Mouse (Mus musculus) layer of hippocampus, adult 11-12 months (tissue): ENCODE results near the gene Klhl36.

Experiments used
- DNase-seq: peaks from one replicate; pipeline ENCODE4 v3.0.0; 2022; ENCODE audit warnings: low spot score

Klhl36 gene

DNA sequence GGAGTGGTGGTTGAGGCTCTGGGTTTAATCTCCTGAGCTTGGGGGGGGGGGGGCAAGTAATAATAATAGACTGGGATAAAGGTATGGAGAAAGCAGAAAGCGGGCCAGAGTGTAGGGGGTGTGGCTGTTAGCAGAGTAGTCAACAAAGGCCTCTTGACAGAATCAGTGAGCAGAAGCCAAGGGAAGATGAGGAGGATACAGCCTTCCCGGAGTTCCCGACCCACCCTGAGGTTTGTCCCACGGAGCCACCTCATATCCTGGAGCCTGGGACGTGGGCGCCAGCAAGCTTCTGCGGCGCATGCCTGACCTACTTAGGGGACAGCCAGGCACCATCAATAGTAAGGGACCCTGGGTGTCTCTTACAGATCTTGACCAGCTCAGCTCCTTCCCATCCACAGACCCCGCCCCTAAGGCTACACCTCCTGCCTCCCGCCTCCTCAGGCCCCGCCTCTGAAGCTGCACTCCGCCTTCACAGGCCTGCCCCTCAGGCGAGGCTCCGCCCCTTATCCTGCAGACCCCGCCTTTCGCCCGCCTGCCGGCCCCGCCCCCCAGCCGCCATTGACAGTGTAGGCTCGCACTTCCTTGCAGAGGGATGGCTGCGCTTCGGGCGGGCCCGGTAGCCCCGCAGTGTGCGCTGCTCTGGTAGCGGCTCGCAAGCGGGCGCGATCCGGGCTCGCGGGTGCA lies at the start of gene Klhl36:
Gene Klhl36, plus strand, starts transcription at position 561 of the 684 bp plus-strand sequence.
- DNase-seq, result peak; percentile 96

DNA sequence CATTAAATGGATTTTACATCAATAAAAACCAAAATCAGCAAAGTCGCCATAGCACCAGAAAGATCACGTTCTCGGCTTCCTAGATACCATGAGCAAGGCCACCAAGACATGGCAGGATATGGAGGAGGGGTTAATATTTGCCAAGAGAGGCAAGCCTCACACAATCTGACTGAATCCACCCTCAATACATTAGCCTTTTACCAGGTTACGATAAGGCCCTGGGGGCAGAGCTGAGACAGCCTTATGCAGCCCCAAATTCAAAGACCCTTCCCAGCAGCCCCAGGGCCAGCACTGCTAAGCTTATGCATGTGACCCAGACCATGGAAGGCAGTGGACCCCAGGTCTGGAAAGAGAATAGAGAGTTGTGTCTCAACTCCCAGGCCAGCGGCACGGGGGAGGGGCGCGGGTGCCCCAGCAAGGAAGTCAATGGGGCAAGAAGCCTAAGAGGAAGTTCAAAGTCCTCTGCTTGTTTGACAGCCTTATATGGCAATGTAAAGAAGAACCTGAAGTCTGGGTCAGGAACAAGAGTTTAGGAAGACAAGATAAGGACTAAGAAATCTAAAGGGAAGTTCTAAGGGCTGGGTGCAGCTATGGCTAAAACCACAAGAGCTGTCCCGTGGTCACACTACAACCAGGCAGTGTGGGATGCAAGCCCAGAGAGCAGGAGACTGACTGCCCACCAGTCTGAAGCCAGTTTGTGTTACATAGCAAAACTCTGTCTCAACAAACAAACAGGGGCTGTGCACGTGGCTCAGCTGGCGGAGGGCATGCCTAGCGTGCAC lies 49.2 kb upstream of the Klhl36 start:
- DNase-seq, result peak; percentile 70

DNA sequence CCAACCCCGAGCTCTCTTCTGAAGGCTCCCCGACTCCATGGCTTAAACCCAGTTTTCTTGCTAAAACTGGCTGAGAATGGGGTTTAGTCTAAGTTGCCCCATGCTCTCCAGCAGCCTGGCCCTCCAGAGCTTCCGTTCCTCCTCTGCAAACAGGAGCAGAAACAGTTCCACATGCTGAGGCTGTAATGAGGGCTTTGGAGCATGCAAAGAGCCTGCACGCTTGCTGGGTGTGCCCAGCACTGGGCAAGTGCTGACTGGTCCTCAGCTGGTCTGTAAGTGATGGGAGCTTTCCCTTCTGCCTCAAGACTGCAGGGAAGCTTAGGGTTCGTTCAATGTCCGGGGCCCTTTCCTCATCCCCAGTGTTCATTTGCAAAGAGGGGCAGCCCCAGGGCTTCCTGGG lies 45.8 kb upstream of the Klhl36 start:
- DNase-seq, result no peak

DNA sequence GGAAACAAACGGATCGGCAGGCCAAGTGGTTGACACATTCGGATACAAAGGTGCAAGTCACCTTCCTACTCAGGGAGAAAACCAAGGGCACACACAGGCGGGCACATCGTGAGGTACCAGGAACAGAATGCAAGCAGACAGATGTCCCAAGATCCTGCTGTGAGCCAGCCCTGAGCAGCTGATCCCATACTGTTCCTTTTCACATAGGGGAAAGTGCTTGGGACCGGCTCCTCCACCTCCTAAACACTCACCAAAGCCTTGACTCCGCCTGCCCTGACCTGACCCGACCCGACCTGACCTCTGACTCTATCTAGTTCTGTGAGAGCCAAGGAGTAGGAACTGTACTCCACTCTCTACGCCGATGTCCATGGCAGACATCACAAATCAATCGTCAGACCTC lies 44.6 kb upstream of the Klhl36 start:
- DNase-seq, result no peak

DNA sequence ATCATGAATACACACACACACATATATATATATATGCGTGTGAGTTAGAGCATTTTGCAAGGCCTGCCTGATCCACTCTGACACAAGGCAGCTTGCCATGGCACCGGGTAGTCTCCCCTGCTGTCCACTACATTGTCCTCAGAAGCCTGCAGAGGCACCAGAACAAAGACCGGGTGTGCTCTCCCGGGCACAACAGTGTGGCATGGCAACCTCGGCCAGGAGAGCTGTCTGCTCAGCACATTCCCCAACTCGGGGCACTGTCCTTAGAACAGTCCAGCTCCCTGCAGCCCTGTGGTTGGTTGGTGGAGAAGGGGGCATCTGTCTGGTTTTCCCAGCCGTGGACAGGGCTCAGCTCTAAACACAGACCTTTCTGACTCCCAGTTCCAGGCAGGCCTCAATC lies 42.8 kb upstream of the Klhl36 start:
- no peak for DNase-seq

DNA sequence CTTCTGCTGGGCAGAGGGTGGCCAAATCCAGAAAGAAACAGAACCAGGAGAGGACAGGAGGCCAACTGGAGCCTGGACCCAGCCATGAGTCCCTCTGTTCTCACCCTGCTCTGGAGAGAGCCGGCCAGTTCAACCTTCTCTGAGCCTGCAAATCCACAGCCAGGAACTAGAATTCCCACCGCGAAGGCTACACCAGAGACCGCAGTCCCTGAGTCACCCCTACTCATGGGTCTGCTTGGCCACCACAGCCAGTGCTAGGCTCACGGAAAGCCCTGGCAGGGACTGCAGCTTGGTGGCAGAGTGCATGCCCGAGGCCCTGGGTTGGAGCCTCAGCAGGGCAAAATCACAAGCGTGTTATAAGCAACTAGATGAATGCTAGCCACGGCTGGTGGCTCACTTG lies 42.1 kb upstream of the Klhl36 start:
- no peak for DNase-seq

DNA sequence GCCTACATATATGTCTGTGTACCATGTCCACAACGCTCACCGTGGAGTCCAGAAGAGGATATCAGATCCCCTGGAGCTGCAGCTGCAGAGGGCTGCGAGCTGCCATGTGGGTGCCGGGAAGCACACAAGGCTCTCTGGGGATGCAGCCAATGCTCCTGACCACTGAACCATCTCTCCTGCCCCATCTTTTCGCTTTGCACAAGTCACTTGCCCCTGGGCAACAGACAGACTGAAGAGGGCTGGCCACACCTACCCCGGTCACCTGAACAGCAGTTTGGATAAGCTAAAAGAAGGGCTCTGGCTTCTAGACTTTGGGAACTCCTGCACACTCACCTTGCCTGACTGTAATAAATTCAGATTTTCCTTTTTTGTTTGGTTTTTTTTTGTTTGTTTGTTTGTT lies 40.4 kb upstream of the Klhl36 start:
- no peak for DNase-seq

DNA sequence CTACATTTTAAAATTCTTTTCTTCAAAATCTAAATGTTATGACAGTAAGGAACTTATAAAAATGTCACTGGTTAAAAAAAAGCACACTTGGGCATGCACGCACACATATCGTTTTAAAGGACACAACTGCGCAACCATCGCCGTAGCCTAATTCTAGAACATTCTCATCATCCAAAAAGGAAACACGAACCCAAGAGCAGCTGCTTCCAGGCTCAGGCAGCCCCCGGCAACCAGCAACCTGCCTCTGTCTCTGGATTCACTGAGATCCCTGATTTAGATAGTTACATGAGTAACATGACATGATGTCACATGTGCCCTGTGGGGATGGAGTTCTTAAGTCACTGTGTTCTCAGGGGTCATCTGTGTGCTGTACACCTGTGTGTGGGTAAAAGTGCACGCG lies 38.8 kb upstream of the Klhl36 start:
- no peak for DNase-seq

DNA sequence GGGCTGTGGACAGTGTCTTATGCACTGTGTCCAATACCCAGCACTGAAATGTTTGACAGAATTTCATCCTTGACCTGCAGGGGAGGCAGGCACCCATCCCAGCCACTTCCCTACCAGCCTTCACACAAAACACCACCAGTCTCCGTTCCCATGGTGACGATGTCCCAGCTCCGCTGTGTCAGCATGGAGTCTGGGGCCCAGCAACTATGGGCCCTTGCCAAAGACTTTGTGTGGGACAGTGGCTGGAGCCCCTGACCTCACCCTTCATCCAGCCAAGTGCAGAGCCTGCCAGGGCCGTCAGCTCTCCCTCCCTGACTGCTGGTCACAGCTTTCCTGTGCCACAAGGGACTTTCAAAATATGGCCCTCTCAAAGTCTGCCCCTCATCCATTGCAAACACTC lies 38.0 kb upstream of the Klhl36 start:
- peak; percentile 75 for DNase-seq

DNA sequence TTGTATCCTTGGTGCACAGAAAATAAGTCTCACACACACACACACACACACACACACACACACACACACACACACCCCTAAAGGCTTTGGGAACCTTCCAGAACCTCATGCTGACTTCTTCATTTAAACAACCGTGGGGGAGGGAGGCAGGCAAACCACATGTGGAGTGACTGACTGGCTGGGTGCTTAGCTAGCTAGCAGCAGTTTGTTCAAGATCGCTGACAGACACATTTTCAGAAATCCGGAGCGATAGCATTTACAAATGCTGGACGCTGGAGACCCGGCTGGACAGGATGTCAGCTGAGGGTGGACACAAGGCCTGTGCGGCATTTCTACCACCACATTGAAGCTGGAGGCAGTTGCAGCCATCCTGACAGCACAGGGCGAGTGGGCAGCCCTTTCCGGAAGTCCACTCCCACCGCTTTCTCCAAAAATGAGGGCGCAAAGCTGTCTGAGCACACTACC lies 37.2 kb upstream of the Klhl36 start:
- DNase-seq, result peak; percentile 74

DNA sequence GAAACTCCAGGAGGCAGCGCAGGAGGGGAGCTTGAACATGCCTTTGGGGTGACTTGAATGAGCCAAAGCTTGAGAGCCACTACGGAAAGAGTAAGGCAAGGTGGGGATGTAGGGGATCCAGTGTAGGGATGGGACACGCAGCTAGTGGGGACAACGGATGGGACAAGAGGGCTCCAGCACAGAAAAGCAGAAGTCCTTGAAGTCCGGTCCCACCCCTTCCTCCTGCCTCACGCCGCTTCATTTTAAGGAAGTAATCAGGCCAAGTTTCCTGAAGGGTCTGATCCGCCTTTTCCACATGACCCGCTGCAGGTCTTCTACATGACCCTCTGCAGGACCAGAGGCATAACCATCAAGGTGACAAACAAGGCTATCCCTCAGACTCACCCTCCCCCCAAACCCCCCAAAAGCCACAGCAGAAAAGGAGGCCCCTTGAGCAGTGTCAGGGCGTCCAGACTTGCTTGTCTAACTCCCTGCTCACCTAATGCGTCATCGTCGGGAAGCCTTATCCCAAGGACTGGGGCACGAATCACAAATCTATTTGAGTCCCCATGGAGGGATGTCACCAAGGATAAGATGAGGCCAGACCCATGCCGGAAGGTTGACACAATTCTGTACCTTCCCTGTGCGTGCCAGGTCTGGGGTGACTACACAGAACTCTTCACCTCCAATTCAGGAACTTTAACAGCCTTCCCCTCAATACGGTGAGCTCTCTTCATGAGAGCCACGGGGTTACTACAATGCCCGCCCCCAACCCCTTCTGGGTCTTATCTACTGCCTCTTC lies 35.9 kb upstream of the Klhl36 start:
- peak; percentile 37 for DNase-seq

DNA sequence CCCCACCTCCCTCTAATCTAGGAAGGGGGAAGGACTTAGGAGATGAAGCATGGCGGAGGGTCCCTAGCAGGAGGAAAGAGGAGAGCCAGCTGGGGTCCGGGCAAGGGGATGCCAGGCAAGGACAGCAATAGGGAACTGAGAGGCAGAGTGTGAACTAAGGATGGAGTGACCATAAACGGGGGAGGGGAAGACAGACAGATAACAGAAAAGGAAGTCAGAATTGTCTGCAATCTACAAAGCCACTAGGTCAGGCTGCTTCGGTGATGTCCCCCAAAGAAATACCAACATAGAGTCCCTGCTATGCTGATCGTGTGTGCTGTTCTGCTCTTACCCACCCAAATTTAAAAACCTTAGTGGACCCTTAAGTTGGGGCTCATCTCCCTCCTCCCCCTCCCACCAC lies 35.1 kb upstream of the Klhl36 start:
- no peak for DNase-seq

DNA sequence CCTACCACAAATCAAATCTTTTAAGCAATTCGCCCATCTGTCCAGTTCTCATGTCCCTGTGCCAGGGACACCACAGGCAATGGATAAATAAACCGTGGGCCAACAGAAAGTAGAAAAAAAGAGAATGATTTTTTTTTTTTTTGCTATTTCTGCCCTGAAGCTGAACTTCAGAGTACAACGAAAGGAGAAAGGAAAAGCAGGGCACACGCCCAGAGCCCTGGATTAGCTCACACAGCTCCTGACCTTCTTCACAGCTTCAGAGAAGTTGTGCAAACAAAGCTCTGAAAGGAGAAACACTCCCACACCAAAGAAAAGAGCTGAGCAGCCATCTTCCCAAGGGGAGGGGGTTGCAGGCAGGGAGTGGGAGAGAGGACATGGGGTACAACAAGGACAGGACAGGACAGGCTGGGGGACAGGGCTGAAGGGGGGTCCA lies 34.3 kb upstream of the Klhl36 start:
- no peak for DNase-seq

DNA sequence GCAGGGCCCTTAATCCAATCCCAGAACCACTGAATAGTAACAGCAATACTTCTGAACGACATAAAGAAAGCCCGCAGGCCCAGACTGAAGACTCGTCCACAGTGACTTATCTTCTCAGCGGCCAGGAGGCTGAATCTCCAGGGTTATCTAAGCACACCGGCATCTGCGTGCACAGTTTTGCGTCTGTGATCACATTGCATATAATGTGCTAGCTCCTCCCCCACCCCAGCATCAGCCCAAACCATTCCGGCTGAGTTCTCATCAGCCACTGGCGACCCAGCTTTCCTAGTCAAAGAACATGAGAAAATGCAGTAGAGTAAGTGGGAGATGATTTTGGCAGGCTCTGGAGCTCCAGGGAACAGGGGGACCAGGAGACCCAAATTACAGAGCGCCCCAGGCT lies 33.1 kb upstream of the Klhl36 start:
- DNase-seq, result no peak

DNA sequence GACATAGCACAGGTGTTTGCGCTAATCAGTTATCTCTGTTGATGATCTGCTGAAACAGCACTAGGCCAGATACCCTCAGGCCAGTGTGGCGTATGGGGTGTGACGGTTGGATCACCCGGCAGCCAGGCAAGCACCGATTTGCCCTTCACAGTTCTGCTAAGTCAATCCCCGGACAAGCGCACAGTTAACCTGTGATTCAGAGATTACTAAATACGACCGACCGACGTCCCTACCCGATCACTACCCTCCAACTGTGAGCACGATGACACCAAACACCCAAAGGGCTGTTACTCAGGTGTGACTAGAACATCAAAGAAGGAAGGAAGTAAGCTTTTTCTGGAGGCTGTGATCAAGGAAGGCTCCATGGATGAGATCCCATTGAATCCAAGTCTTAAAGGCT lies 32.6 kb upstream of the Klhl36 start:
- no peak for DNase-seq

DNA sequence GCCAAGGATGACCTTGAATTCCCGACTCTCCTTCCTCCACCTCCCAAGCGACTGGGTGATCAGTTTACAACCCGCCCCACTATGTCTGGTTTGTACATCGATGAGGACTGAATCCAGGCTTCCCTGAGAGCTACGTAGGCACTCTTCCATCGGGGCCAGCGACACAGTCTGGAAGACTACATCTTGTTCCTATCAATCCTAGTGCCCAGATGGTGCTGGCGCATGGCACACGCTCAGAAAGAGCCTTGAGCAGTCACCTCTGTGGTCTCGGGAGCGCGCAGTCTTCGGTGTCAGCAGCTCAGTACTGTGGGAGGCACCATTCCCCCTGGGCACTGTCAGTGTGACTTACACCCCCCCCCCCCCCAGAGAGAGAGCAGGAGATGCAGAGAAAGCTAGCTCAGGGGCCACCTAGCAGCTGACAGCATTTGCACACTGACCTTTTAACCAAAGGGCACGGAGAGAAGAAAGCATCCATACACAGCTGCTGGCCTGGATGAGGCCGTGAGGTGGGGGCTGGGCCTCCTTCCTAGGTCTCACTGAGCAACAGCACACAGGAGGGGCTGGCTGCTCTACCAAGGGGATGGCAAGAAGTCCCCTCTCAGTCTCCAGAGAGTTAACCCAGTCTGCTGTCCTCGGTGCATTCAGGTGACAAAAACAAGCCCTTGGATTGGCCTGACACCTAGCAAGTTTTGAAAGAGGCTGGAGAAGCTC lies 32.0 kb upstream of the Klhl36 start:
- DNase-seq, result peak; percentile 60

DNA sequence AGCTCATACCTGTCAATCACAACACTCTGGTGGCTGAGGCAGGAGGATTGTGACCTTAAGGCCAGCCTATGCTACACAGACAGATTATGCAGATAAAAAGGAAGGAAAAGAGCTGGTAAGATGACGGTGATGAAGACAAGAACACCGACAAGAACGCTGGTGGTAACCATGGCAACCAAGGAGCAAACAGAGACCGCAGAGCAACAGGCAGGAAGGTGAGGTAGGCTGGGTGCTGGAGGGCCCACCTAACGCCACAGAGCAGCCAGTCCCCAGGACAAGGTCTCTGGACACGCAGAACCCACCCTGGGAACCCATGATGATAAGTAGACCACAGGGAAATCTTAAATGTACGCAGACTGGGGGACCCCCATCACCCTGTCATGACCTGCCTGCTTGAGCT lies 31.5 kb upstream of the Klhl36 start:
- DNase-seq, result no peak

DNA sequence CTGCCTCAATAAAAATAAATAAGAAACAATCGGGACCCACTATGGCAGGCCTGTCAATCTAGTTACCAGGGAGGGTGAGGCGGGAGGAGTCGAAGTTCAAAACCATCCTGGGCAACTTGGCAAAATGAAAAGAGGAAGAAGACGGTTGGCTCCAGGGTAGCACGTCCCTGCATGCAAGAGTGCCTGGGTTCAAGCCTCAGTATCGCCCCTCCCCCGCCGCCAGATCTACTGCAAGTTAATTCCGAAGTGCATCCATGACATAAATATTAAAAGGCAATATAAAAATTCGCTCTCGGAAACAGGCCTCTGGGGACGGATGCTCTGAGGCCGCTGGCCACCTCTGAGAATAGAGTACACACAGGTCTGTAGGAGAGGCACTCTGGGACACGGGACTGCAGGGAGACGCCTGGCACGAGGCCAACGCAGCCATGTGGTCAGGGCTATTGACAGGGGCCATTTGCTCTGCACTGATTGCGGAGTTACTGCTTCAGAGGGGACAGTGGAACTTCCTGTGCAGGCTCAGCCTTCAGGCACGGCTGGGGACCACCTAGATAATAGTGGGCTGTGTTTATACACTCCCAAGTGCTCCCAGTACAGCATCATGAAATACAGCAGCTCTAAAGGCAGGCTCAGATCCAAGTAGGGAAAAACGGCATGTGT lies 30.6 kb upstream of the Klhl36 start:
- DNase-seq, result peak; percentile 65

DNA sequence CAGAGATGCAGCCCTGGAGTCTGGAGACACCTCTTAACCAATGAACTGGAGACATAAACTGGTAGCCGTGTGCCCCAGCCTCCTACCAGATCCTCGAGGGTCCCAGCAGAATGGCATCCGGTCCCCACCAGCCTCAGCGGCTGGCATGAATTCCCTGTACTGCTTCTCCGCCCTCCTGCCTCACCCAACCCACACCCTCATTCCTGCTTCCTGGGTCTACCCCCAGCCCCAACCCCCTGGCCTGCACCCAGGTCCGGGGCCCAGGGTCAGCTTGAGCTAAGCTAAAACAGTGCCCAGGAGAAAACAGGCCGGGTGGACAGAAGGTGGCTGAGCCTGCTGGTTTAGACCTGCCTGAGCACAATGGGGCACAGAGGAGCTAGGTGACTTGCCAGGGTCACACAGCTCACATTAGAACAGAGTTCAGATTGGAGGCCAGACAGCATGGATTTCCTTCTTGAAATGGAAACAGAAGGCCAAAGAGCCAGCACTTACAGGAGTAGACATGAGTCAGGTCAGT lies 29.9 kb upstream of the Klhl36 start:
- DNase-seq, result no peak

DNA sequence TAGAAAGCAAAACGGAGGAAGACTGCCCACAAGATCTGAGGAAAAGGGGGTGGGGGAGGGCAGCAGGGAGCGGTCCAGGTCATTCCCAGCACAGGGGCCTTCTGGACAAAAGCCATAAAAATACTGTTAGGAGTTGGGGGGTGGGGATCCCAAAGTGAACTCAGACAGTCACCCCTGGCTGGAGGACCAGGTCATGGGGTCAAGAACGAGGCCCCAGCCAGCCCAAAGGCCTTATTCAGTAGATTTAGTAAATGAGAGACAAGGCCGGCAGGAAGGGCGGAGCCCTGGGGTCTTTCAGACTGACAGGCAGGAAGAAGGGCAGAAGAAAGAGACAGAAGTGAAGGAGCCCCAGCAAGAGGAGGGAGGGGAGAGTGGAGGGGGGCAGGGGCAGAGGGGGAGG lies 29.1 kb upstream of the Klhl36 start:
- no peak for DNase-seq

DNA sequence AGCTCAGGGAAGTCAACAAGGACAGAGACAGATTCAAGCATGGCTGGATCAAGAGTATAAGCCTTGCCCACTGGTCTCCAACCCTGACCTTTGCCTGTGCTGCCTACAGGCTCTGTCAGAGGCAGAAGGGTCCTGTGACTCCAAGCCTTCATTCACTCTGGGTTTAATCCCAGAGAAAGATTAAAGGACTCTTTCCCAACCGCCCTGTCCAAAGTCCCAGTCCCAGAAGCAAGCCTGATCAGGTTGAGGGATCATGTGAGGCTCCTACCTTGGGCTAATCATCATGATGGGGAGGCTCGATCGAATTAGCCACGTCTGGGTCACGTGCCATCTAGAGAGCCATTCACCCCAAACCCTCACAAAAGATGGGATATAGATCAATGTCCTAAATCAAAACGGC lies 27.4 kb upstream of the Klhl36 start:
- no peak for DNase-seq
